Mouse (Mus musculus): ENCODE measurements around the gene Hsf2bp. TPM values are rescaled to one million over a fixed set of nuclear protein-coding genes. Genes with fewer than 3 reads are reported as not detected.
A peak's percentile ranks its signal among the peaks of the same experiment; 100 is the strongest.

Gene Hsf2bp
- polyA plus RNA-seq, 1 experiment from 2014 or later = 0.79 TPM

DNA sequence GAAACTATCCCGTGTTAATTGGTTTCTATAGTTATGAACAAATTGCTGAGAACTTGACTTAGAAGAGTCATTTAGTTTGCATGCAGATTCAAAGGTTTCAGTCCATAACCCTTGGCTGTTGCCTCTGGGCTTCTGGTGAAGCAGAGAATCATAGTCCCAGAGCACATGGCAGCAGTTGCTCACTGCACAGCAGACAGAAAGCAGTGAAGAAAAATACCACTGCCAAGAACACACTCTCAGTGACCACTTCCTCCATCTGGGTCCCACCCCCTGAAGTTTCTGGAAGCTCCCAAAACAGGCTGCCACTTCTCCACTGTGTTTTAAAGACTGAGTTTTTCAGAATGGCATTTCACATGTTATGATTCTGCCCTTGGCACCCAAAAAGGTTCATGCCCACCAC lies 67.3 kb downstream of the Hsf2bp start:
- WGBS = 87% methylated on average over 1 of the region's 1 CpGs
- peaks cover 11% of the 10 kb centered on the region for H3K4me1 ChIP-seq
- H3K4me3 ChIP-seq = no peak overlapping the region
- no peak overlapping the region for H3K27ac ChIP-seq
- no peaks in the 10 kb centered on the region for H3K27me3 ChIP-seq (ENCODE audit: low read depth, poor library complexity, severe bottlenecking)
- DNase-seq (ENCODE audit: low spot score) = no peak
- H3K9me3 ChIP-seq (replicated peaks) = no peaks in the 10 kb centered on the region
- H3K36me3 ChIP-seq = no peaks in the 10 kb centered on the region

DNA sequence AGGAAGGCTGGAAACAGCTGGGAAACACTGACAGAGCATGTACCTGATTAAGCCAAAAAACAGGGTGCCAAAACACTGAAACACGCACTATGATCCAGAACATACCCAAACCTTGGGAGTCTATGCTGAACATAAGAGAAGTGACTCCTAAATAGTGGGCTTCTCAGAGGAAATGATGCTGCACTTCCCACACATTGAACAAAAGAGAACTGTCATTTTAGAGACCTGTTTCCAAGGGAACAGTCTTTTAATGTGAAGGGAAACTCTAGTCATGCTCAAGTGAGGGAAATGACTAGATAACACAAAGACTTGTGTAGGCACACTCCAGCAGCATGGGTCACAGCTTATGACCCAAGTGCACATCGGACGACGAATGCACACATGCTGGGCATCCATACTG lies 68.8 kb downstream of the Hsf2bp start:
- no peaks in the 10 kb centered on the region for H3K36me3 ChIP-seq
- H3K9me3 ChIP-seq (replicated peaks) = no peaks in the 10 kb centered on the region
- peaks cover 11% of the 10 kb centered on the region for H3K4me1 ChIP-seq
- no peak overlapping the region for H3K27ac ChIP-seq
- H3K4me3 ChIP-seq = no peak overlapping the region
- no peaks in the 10 kb centered on the region for H3K27me3 ChIP-seq (ENCODE audit: low read depth, poor library complexity, severe bottlenecking)
- DNase-seq (ENCODE audit: low spot score) = no peak
- 89% methylated on average over 4 of the region's 4 CpGs for WGBS

DNA sequence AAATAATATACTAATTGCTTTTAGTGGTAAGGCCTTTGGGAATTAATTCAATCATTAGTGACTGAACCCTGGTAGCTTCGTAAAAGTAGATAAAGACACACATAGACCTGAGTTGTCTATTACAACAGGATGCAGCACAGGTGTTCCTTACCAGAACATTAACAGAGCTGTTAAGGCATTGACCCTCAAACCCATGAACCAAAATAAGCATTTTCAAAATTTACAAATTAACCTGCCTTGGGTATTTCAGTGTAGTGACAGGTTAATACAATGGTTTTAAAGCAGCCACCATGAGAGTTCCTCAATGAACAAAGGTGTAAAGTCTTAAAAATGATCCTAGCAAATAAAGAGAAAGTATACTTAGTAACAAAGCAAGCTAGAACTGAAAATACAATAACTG lies 69.6 kb downstream of the Hsf2bp start:
- Histone ChIP-seq H3K4me1 (peaks cover 11% of the 10 kb centered on the region), H3K27ac (no peak overlapping the region), H3K27me3 (ENCODE audit: low read depth, poor library complexity, severe bottlenecking) (no peaks in the 10 kb centered on the region), H3K4me3 (no peak overlapping the region), H3K9me3 (replicated peaks) (no peaks in the 10 kb centered on the region), H3K36me3 (no peaks in the 10 kb centered on the region)
- WGBS = 93% methylated on average over 1 of the region's 1 CpGs
- no peak for DNase-seq (ENCODE audit: low spot score)

DNA sequence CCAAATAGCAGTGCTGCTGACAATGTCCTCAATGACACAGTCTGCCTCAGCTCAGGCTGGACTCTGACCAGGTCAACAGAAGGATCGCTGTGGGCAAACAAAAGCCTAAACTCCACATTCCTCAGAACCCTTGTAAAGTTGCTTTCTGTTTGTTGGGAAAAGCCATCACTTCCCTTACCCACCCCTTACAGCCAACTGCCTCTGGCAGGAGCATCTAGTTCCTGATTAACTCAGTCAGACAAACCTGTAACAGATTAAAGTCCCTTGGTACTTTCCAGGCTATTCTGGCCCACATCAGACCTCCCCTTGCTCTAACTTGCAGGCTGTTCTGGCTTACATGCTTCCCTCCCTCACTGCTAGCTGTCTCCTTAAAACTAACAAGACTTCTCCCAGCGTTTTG lies 70.5 kb downstream of the Hsf2bp start:
- 41% methylated on average over 2 of the region's 2 CpGs for WGBS
- Histone ChIP-seq H3K36me3 (no peaks in the 10 kb centered on the region), H3K27ac (peak overlapping the region; percentile 58), H3K4me3 (no peak overlapping the region), H3K27me3 (ENCODE audit: low read depth, poor library complexity, severe bottlenecking) (no peaks in the 10 kb centered on the region), H3K4me1 (peaks cover 11% of the 10 kb centered on the region), H3K9me3 (replicated peaks) (no peaks in the 10 kb centered on the region)
- no peak for DNase-seq (ENCODE audit: low spot score)

DNA sequence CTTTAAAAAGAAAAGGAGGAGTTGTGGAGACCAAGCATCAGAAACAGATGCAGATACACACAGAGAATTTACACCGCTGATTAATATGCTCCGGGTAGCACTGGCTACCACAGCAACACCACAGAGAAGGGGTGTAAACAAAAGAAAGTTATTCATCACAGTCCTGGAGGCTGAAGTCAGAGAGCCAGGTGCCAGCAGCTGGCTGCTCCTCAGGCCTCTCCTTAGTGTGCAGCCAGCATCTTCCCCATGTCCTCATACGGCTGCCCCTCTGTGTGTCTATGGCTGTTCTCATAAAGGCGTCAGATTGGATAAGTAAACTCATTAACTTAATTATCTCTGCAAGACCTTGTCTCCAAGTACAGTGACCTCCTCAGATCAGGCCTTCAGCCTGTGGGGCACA lies 73.2 kb downstream of the Hsf2bp start:
- Histone ChIP-seq H3K9me3 (replicated peaks) (no peaks in the 10 kb centered on the region), H3K36me3 (no peaks in the 10 kb centered on the region), H3K27ac (no peak overlapping the region), H3K4me3 (no peak overlapping the region), H3K4me1 (peaks cover 11% of the 10 kb centered on the region), H3K27me3 (ENCODE audit: low read depth, poor library complexity, severe bottlenecking) (no peaks in the 10 kb centered on the region)
- no peak for DNase-seq (ENCODE audit: low spot score)
- 86% methylated on average over 4 of the region's 4 CpGs for WGBS

DNA sequence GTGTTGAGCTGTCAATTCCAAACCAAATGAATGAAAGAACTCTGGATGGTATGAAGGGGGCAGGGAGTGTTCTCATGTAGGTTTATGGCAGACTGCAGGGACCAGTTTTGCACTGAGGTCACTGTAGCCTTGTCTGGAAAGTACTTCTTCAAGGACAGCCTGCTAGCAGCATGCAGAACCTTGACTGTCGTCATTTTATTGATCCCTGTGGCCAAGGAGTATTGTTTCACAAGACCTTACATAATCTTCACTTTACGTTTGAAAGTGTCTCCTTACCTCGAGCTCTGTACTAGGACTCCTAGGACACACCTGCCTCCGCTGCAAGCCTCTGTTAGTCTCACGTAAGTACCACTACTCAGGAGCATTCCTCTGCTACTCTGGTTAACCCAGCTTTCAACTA lies 73.9 kb downstream of the Hsf2bp start:
- Histone ChIP-seq H3K36me3 (no peaks in the 10 kb centered on the region), H3K27ac (no peak overlapping the region), H3K9me3 (replicated peaks) (no peaks in the 10 kb centered on the region), H3K4me3 (no peak overlapping the region), H3K4me1 (peaks cover 11% of the 10 kb centered on the region), H3K27me3 (ENCODE audit: low read depth, poor library complexity, severe bottlenecking) (no peaks in the 10 kb centered on the region)
- 91% methylated on average over 5 of the region's 5 CpGs for WGBS
- DNase-seq (ENCODE audit: low spot score) = no peak

DNA sequence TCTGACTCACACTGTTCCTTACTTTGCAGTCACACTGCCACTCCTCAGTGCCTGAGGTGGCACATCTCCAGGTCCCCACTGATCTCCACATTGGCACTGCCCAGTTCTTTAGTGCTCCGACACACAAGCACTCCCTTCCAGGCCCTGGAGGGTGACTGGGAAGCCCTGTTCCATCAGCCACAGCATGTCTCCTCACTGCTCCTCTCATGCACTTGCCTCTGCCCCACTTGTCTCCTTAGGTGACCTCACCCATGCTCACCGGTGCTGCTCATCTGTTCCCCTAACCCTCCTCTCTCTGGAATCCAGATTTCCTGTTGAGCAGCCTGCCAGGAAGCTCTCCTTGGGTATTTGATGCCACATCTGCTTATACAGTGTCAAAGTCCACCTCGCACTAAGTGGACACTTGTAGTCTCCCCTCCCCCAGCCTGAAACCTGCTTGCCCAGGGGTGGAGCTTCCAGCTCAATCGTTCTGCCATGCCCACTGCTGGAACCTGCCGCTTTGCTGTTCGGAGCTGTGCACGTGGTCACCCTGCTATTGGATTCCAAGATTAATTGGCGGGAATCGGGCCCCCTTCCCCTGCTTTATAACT lies 81.5 kb downstream of the Hsf2bp start:
- DNase-seq (ENCODE audit: low spot score) = no peak
- no peaks in the 10 kb centered on the region for H3K9me3 ChIP-seq (replicated peaks)
- H3K4me3 ChIP-seq = no peak overlapping the region
- 96% methylated on average over 9 of the region's 9 CpGs for WGBS
- H3K36me3 ChIP-seq = no peaks in the 10 kb centered on the region
- H3K4me1 ChIP-seq = peaks cover 7% of the 10 kb centered on the region
- H3K27ac ChIP-seq = no peak overlapping the region
- no peaks in the 10 kb centered on the region for H3K27me3 ChIP-seq (ENCODE audit: low read depth, poor library complexity, severe bottlenecking)

DNA sequence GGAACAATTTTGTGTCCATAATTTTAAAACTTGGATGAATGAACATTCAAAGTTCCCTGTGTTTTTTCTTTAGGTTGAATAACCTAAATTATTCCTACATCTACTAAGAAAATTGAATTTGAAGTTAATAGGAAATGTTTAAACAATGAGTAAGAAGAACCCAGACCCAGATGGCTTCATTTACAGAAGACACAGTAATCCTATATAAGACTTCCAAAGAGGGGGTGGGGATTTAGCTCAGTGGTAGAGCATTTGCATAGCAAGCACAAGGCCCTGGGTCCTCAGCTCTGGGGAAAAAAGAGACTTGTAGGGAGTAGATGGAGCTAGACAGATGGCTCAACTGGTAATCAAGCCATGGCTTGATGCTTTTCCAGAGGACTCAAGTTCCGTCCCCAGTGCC lies 87.1 kb downstream of the Hsf2bp start:
- 76% methylated on average over 1 of the region's 1 CpGs for WGBS
- H3K9me3 ChIP-seq (replicated peaks) = no peaks in the 10 kb centered on the region
- no peak for DNase-seq (ENCODE audit: low spot score)
- H3K4me3 ChIP-seq = no peak overlapping the region
- no peak overlapping the region for H3K27ac ChIP-seq
- H3K36me3 ChIP-seq = no peaks in the 10 kb centered on the region
- H3K4me1 ChIP-seq = peaks cover 7% of the 10 kb centered on the region
- no peaks in the 10 kb centered on the region for H3K27me3 ChIP-seq (ENCODE audit: low read depth, poor library complexity, severe bottlenecking)

DNA sequence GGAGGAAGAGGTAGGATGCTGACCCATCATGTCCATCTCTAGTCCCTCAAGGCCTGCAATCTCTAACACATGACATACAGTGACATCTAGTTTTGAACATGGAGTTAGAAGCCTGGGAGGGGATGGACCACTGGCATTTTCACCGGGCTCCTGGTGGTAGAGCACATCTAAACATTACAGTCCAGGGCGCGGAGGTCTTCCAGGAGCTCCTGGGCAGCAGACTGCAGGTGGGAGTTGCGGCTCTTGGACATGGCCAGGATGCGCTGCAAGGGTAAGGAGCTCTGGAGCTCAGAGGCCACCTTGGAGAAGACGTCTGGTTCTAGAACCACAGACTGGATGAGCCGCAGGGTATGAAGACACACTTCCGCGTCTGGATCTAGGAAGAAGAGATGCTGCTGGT lies 89.7 kb downstream of the Hsf2bp start:
- 93% methylated on average over 9 of the region's 9 CpGs for WGBS
- H3K9me3 ChIP-seq (replicated peaks) = no peaks in the 10 kb centered on the region
- H3K36me3 ChIP-seq = no peaks in the 10 kb centered on the region
- DNase-seq (ENCODE audit: low spot score) = no peak
- H3K4me3 ChIP-seq = no peak overlapping the region
- peaks cover 7% of the 10 kb centered on the region for H3K4me1 ChIP-seq
- no peaks in the 10 kb centered on the region for H3K27me3 ChIP-seq (ENCODE audit: low read depth, poor library complexity, severe bottlenecking)
- H3K27ac ChIP-seq = no peak overlapping the region

DNA sequence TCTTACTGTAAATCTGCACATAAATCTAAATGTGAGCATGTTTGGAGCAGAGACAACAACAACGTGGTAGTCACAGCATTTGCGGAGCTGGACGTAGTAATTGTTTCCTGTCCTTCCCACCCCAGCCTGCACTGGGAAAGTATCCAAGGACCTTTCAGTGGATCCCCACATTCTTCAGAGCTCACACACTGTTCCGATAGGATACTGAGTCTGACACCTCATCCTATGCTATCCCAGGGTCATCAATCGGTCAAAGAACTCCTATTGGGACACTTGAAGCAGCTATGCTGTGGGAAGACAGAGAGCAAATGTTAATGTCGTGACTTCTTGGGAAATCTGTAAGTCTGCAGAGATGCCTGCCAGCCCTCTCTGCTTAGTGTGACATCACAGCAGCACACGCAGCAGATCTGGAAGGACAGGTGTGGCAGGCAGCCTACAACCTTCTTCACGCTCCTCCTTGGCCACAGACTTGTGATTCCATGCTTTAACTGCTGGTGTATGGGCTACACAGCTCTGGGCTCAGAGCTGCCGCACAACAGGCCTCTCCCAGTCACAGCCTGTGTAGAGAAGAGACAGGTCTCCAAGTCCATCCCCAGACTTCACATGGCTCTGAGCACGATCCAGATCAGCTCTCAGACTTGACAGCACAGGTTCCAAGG lies 92.1 kb downstream of the Hsf2bp start:
- Histone ChIP-seq H3K4me3 (no peak overlapping the region), H3K27me3 (ENCODE audit: low read depth, poor library complexity, severe bottlenecking) (no peaks in the 10 kb centered on the region), H3K4me1 (no peaks in the 10 kb centered on the region), H3K36me3 (no peaks in the 10 kb centered on the region), H3K9me3 (replicated peaks) (no peaks in the 10 kb centered on the region), H3K27ac (no peak overlapping the region)
- 74% methylated on average over 10 of the region's 10 CpGs for WGBS
- DNase-seq (ENCODE audit: low spot score) = no peak

DNA sequence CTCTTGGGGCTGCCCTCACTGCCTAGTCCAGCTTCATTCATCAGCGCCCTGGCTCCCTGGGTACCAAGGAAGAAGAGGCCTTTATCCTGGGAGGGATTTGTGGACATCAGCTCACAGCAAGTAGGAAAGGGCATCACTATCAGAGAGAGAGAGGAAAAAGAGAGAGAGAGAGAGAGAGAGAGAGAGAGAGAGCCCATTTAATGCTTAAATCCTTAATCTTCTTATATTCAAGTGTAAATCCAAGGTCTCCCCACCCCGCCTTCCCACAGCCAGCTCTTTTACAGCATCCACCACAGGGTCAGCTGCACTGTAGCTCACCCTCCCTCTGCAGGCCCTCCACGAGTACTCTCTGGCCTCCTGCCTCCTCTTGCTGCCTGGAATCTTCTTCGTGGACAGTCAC lies 94.5 kb downstream of the Hsf2bp start:
- Histone ChIP-seq H3K4me1 (peaks cover 9% of the 10 kb centered on the region), H3K27ac (no peak overlapping the region), H3K9me3 (replicated peaks) (no peaks in the 10 kb centered on the region), H3K27me3 (ENCODE audit: low read depth, poor library complexity, severe bottlenecking) (no peaks in the 10 kb centered on the region), H3K4me3 (no peak overlapping the region), H3K36me3 (no peaks in the 10 kb centered on the region)
- no peak for DNase-seq (ENCODE audit: low spot score)
- WGBS = 70% methylated on average over 4 of the region's 4 CpGs

DNA sequence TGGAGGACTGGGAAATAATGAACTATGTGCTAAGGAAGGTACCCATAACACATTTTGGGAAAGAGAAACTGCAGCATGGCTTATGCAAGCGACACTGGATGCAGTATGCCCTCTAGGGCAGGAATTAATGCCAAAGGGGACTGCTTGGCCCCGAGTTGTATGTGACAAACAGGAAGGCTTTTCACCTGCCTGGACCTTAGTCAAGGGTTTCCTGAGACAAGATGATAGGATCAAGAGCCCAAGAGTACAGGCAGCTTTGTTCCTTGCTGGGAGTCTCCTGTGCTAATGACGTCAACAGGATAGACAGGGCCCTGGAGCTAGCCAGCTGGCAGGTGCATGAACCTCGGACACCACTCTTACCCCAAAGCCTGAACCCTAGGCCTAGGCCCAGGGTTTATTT lies 95.5 kb downstream of the Hsf2bp start:
- DNase-seq (ENCODE audit: low spot score) = no peak

DNA sequence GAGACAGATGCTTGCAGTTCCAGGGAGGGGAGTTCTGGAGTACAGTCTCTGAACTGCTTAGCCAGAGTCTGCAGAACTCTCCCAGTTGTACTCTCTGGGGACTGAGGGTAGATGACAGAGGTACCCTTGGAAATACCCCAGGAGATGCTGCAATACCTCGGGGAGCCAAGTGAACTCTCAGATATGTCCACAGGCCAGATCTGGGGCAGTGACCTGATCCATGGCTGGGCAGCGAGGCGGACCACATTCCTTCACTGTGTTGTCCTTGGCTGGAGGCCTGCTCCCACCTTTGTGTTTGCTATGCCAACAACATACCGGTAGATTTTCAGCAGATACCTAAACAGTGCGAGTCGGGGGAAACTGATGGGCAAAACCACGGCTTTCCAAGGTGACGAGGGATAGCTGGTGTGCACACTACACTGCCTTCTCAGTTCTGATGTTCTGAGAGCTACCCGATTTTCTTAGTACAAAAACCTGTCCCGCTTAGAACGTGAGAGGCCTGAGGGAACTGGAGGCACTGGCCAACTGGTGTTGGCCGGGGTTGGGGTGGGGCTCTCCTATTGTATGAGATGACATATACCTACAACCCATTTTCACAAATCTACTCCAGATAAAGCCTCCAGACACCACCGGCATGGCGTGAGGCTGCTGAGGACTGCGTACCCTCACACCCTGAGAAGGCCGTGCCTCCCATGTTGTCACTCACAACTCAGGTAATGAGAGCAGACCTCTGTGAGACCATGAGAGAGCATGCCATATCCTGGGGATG lies 96.7 kb downstream of the Hsf2bp start:
- no peak for DNase-seq (ENCODE audit: low spot score)
- Histone ChIP-seq H3K9me3 (replicated peaks) (no peaks in the 10 kb centered on the region), H3K4me3 (no peak overlapping the region), H3K36me3 (no peaks in the 10 kb centered on the region), H3K4me1 (peaks cover 27% of the 10 kb centered on the region), H3K27ac (0 out of 2 replicates have a peak overlapping the region, but pooled peaks have one; percentile 6), H3K27me3 (ENCODE audit: low read depth, poor library complexity, severe bottlenecking) (no peaks in the 10 kb centered on the region)
- WGBS = 92% methylated on average over 16 of the region's 16 CpGs

More for the DNA sequence above, 95.5 kb downstream of the Hsf2bp start:
- peaks cover 17% of the 10 kb centered on the region for H3K4me1 ChIP-seq
- 78% methylated on average over 4 of the region's 4 CpGs for WGBS
- H3K4me3 ChIP-seq = no peak overlapping the region
- no peaks in the 10 kb centered on the region for H3K36me3 ChIP-seq
- H3K27me3 ChIP-seq (ENCODE audit: low read depth, poor library complexity, severe bottlenecking) = no peaks in the 10 kb centered on the region
- H3K9me3 ChIP-seq (replicated peaks) = no peaks in the 10 kb centered on the region
- no peak overlapping the region for H3K27ac ChIP-seq

Measured in limb, embryonic 10.5 days (tissue).